Mouse (Mus musculus) Muller cell, postnatal 12 days (primary cell): ENCODE measurements around the gene Serpini2.
A peak's percentile ranks its signal among the peaks of the same experiment; 100 is the strongest.
"Not testable (repeated sequence)": the region's sequence is repeated elsewhere in the genome, so short reads cannot be mapped to it uniquely, and the experiment has no call there.

Source experiments
- DNase-seq: peaks from one replicate; pipeline ENCODE4 v3.0.0-alpha.2; 2015; ENCODE audit errors: inconsistent ontology term

Gene Serpini2

DNA sequence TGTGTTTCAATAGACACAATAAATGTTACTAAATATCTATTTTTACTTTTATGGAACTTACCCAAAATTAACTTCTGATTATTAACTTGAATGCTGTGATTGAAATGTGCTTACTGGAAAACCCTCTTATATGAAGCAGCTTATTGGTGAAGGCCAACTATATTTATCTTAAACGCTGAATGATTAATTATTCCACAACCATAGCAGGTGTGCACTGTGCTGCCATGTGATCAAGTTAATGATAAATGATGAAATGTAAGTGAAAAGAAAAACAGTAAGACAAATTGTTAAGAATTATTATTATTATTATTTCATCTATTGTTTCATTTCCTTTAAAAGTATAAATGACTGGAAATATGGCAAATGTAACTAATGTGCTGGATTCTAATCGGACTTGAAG lies at the start of gene Serpini2:
Gene Serpini2, minus strand, starts transcription at position 101 of the 400 bp plus-strand sequence.
- DNase-seq = no peak

DNA sequence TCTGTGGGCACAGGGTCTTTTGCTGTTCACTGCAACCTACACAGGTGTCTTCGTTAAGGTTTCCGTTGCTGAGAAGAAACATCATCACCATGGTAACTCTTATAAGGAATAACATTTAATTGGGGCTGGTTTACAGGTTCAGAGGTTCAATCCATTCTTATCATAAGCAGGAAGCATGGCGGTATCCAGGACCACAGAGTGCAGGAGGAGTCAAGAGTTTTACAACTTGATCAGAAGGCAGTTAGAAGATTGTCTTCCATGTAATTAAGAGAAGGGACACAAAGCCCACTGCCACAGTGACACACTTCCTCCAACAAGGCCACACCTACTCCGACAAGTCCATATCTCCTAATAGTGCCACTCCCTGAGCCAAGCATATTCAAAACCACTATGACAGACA lies 39.0 kb upstream of the Serpini2 start:
- no peak for DNase-seq

DNA sequence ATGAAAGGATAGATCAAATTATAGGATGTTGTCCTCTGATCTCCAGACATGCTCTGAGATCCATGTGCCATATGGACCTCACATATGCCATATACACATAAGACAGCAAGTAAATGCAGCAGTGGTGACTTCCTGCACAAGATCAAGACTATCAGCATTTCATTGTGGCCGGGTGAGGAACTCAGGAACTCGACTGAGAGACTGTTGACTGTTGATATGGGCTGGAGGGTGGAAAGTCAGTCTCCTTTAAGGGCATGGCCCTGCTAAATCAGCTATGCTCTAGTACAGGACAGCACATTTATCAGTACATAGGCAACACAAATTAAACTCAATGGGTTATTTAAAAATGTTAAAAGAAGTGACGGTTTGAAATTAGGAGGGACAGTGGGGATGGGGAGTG lies 38.4 kb upstream of the Serpini2 start:
- no peak for DNase-seq

DNA sequence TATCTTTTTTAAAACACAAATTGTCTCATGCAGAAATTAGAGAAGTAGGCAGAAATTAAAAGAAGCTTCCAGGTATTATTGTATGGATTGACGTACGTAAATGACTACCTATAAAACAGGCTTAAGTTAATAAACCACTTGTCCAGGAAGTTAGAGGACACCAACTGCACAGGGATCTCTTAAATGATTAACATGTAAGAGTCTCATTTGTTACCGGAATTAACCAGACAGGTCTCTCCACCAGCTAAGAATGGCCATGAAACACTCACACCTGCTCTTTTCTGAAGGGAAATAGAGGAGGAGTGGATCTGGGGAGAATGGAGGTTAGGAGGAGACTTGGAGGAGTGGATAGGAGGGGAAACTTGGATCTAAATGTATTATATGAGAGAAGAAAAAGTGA lies 35.7 kb upstream of the Serpini2 start:
- DNase-seq = no peak

DNA sequence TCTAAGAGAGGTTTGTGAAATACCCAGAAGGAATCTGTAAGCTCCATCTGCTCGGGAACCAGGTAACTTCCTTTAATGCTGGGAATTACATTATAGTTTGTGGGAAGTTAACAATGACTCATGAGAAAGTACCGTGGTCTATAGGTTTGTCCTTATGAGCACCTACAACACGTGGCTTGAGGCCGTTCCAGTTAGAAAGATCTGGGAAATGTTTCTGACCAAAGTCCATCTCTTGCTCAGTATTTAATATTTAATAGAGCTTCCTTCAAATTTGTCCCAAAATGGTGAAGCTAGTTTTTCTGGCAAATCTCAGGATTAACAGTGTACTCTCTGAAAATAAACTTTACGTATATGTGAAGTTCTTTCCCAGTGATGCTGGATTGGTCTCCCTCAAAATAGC lies 34.7 kb upstream of the Serpini2 start:
- no peak for DNase-seq

DNA sequence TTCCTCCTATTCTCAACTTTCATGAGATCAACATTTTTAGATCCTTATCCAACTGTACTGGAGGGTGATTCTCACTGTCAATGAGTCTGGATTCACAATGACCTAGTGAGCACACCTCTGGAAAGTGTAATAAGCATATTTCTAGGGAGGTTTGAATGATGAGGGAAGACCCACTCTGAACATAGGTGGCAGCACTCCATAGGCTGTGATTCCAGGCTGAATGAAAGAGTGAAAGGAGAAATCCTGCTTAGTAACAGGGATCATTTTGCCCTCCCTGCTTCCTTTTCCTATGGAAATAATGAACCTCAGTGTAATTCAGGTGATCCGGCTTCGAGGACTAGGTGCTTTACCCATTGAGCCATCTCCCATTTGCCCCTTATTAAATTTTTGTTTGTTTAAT lies 31.2 kb upstream of the Serpini2 start:
- no peak for DNase-seq

DNA sequence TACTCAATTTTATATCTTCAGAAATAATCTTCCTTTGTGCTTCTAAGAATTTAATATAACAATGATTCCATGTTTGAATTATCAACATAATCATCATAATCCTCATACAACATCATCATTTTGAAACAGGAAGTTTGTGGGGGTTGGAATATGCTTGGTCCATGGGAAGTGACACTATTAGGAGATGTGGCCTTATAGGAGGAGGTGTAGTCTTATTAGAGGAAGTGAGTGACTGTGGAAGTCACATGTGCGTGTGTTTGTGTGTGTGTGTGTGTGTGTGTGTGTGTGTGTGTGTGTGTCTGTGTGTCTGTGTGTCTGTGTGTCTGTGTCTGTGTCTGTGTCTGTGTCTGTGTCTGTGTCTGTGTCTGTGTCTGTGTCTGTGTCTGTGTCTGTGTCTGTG lies 29.6 kb upstream of the Serpini2 start:
- not testable (repeated sequence) for DNase-seq

DNA sequence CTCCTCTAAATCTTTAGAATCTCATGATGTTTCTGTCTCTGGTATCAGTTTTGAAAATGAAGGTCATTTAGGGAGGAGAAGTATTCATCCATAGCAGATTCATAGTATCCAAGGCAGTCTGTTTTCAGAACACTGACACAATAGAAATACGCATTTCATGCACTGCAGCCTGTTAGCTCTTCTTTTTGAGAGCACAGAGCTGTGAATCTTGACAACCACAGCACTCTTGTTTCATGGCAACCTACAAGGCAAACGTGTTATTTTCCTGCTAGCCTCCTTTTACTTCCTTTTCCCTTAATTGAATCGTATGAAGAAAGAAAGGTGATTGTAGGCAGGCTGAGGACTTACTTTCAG lies 27.9 kb upstream of the Serpini2 start:
- no peak for DNase-seq

DNA sequence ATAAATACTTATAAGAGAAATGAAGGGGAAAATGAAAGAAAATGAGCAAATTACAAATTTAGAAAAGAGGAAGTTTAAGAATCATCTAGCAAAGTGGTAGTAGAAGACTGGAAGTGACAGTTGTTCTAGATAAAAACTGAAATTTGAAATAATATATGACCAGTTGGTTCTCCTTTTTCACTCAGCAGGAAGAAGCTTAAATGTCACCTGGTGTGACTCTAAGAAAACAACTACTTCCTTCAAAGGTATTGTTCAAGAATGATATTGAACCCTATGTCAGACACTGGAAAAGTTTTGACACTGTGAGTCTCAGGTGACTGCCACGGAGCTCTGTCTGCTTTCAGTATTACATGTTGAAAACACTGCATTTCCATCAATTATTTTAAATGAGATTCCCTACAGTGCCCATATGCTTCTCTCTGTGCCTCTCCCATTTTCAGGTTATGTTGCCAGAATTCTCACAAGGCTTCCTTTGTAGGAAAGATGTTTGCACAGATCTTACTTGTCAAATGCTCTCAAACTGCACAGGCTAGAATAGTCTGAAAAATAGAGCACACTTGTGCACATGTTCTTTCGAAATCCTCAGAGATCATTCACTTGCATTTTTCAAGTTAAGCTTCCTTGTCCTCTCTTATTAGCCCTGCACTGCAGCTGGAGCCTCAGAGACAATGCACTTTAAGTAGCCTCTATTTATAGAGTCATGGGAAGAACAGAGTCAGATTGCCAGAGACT lies 27.3 kb upstream of the Serpini2 start:
- DNase-seq = no peak

DNA sequence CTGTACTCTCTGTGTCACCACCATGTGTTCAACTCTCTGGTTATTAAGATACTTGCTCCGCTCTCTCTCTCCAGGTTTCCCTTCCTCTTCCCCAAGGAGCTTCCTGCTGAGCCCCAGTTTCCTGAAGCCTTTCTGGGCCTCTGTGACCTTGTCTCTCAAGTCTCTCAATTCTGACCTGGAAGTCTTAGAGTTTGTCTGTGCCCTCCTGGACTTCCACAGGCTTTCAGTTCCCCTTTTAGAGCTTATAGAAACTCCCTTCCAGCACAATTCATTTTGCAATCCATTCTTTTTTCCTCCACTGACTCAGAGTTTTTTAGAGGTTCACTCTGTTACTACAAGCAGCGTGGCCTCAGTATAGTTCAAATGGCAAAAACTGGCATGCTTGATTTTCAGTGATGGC lies 23.4 kb upstream of the Serpini2 start:
- no peak for DNase-seq

DNA sequence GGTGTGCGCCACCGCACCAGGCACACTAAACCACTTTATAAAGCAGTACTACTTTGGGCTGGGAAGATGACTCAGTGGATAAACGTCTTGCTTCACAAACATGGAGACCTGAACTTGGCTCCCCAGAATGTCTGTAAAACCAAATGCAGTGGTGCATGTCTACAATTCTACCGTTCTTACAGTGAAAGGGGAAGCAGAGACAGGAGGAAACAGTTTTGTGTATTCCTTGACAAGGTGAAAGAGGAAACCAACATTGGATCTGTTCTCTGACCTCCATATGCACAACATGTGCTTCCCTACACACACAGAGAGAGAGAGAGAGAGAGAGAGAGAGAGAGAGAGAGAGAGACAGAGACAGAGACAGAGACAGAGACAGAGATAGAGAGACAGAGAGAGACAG lies 7.6 kb upstream of the Serpini2 start:
- no peak for DNase-seq

DNA sequence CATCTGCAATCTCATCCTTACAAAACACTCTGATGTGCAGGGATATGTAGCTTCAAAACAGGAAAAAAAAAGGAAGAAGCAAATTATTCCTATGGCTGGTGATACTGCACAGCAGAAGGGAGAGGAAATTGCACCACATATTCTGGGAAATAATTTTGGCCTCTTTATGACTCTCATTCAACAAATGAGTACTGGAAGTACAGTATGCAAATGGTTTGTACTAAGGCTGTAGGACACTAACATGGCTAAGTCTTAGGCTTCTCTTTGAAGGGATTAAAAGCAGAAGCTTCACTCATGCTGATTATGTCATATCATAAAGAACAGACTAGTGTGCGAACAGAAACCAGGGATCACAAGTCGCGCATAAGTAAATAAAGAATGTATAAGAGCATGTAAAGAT lies 6.6 kb upstream of the Serpini2 start:
- DNase-seq = no peak

DNA sequence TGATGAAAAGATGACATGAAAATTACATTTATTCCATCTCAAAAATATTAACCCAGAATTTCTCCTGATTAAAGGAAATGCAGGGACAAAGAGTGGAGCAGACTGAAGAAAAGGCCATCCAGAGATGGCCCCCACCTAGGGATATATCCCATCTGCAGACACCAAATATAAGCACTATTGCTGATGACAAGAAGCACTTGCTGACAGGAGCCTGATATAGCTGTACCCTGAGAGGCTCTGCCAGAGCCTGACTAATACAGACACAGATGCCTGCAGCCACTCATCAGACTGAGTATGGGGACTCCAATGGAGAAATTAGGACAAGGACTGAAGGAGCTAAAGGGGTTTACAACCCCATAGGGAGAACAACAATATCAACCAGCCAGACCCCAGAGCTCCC lies 5.2 kb upstream of the Serpini2 start:
- DNase-seq = no peak

DNA sequence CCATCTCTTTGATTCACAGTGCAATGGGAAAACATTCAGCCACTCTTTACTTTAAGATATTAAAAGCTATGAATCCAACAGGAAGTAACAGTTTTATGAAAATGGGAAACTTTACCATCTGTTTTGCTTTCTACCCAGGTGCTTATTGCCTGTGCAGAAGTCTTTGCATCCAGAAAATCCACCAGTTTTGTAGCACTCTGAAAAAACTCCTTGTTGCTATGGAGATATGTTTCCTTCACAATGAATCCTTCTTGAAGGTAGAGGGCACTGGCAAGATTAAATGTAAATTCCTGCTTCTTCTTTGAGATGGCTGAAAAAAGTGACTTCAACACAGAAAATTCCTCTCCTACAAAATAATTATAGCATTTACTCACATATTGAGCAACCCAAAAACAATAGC lies 10.5 kb downstream of the Serpini2 start:
- no peak for DNase-seq

DNA sequence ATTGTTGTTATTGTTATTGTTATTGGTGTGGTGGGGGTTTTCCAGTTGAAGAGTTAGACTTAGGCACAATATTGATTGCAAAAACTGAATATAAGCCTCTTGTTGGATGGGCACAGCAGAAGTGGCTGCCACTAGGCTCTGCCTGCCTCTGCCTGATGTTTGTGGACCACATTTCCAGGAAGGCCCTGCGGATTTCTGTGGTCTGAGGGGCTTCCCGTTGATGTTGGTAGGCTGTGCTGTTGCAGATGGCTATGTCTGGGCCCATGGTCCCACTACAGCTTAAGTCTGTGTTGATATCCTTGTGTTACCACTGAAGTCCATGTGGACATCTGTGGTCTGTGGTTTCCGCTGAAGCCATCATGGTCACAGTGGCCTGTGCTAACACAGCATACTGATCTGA lies 50.2 kb downstream of the Serpini2 start:
- no peak for DNase-seq

DNA sequence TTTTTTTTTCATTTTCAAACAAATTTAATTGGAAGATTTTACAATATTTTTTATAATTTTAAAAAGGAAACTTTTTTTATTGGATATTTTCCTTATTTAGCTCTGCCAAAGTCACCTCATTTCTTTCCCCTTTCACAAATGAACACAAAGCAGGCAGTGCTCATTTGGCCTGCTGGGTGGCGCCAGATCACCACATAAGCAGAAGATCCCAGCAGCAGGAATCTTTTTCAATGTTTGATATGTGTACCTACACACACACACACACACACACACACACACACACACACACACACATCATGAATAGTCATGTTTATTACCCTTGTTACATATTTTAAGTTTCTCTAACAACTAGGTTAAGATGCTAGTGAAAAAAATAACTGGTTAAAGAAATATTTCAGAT lies 50.7 kb downstream of the Serpini2 start:
- peak; percentile 7 for DNase-seq

DNA sequence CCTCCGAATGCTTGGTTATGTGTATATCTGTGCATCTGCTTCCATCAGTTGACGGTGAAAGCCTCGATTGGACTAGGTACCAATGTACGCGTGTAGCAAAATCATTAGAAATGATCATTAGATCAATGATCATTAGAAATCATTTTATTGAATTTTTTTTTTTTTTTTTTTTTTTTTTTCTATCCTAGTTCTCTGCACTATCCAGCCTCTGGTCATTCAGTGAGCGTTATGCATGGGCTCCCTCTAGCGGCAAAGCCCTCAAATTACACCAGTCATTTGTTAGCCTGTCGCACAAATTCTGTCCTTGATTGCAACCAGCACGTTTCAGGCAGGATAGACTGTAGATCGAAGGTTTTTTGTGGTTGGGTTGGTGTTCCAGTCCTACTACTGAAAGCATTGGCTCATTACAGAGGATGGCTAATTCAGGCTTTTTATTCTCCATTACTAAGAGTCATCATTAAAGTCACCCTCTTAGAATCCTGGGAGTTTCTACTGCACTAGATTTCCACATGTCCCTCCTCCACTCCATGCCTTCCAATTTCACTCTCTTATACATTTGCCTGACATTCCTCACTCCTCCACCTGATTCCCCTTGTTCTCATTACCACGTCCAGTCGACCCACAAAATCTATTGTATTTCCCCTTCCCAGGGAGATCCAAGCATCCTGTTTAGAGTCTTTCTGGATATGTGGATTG lies 66.9 kb downstream of the Serpini2 start:
- peak; percentile 1 for DNase-seq
